Mouse (Mus musculus): Measurements from ENCODE around the gene Wrap53. TPM values are rescaled to one million over a fixed set of nuclear protein-coding genes. Genes with fewer than 3 reads are reported as not detected.
"Not testable (repeated sequence)": the region's sequence is repeated elsewhere in the genome, so short reads cannot be mapped to it uniquely, and the experiment has no call there.

Gene Wrap53
- 1 to 10 TPM; 3.3 to 4.4 (median 3.7) TPM for total RNA-seq (2022)

GRCm38 (mm10) chr11:69580091-69580514 is at the start of gene Wrap53, which contains the start of gene Trp53:
Gene Wrap53, minus strand, starts transcription at chr11:69580255.
Gene Trp53, plus strand, starts transcription at chr11:69580359.
- DNase-seq (ENCODE audit: low spot score in 2 of 2) = peak; percentile 89

- no peak for DNase-seq (ENCODE audit: low spot score in 2 of 2)
Measured at GRCm38 (mm10) chr11:69629802-69630201, 49.7 kb upstream of the Wrap53 start.

GRCm38 (mm10) chr11:69628286-69628685 is 48.2 kb upstream of the Wrap53 start:
- peak in 1 of 2 experiments; percentile 46 for DNase-seq (ENCODE audit: low spot score in 2 of 2)

GRCm38 (mm10) chr11:69624339-69624738 is 44.3 kb upstream of the Wrap53 start:
- DNase-seq (ENCODE audit: low spot score in 2 of 2) = not testable (repeated sequence)

GRCm38 (mm10) chr11:69623006-69623405 is 43.0 kb upstream of the Wrap53 start:
- DNase-seq (ENCODE audit: low spot score in 2 of 2) = no peak

GRCm38 (mm10) chr11:69622406-69622805 is 42.4 kb upstream of the Wrap53 start:
- no peak for DNase-seq (ENCODE audit: low spot score in 2 of 2)

- no peak for DNase-seq (ENCODE audit: low spot score in 2 of 2)
Measured at GRCm38 (mm10) chr11:69621571-69622268, 41.7 kb upstream of the Wrap53 start, which contains the start of gene Sat2. Gene Sat2, plus strand, starts transcription at chr11:69622024.

- DNase-seq (ENCODE audit: low spot score in 2 of 2) = no peak
Measured at GRCm38 (mm10) chr11:69620394-69621081, 40.5 kb upstream of the Wrap53 start.

- no peak for DNase-seq (ENCODE audit: low spot score in 2 of 2)
Measured at GRCm38 (mm10) chr11:69617805-69618204, 37.8 kb upstream of the Wrap53 start, which contains the start of gene Shbg. Gene Shbg, minus strand, starts transcription at chr11:69617905.

GRCm38 (mm10) chr11:69616781-69617180 is 36.7 kb upstream of the Wrap53 start:
- no peak for DNase-seq (ENCODE audit: low spot score in 2 of 2)

- not testable (repeated sequence) for DNase-seq (ENCODE audit: low spot score in 2 of 2)
Measured at GRCm38 (mm10) chr11:69614257-69614588, 34.2 kb upstream of the Wrap53 start.

- peak; percentile 81 to 83 for DNase-seq (ENCODE audit: low spot score in 2 of 2)
Measured at GRCm38 (mm10) chr11:69613553-69614256, 33.6 kb upstream of the Wrap53 start.

GRCm38 (mm10) chr11:69610899-69611298 is 30.8 kb upstream of the Wrap53 start:
- no peak for DNase-seq (ENCODE audit: low spot score in 2 of 2)

- no peak for DNase-seq (ENCODE audit: low spot score in 2 of 2)
Measured at GRCm38 (mm10) chr11:69609416-69609815, 29.4 kb upstream of the Wrap53 start.

GRCm38 (mm10) chr11:69608525-69608924 is 28.5 kb upstream of the Wrap53 start:
- DNase-seq (ENCODE audit: low spot score in 2 of 2) = no peak

- no peak for DNase-seq (ENCODE audit: low spot score in 2 of 2)
Measured at GRCm38 (mm10) chr11:69606832-69607231, 26.8 kb upstream of the Wrap53 start.

GRCm38 (mm10) chr11:69606491-69606795 is 26.4 kb upstream of the Wrap53 start:
- DNase-seq (ENCODE audit: low spot score in 2 of 2) = no peak

- peak; percentile 41 to 74 for DNase-seq (ENCODE audit: low spot score in 2 of 2)
Measured at GRCm38 (mm10) chr11:69605726-69606490, 25.9 kb upstream of the Wrap53 start, which contains the start of gene Atp1b2. Gene Atp1b2, minus strand, starts transcription at chr11:69605942.

GRCm38 (mm10) chr11:69604795-69605664 is 25.0 kb upstream of the Wrap53 start:
- no peak for DNase-seq (ENCODE audit: low spot score in 2 of 2)

- DNase-seq (ENCODE audit: low spot score in 2 of 2) = no peak
Measured at GRCm38 (mm10) chr11:69604347-69604746, 24.3 kb upstream of the Wrap53 start.

Data from gastrocnemius, adult 8-10 months (tissue).